Comparison of ENCODE assay signal across 19 mouse cellular contexts in genomic region chr10:40437117-40437516, GRCm38 (mm10).
DNase-seq lines count a peak whose midpoint lies in the region; ATAC-seq lines count a peak whose summit lies in the region.
"Had no signal": no experiment of that assay in that cellular context is flagged by ENCODE, and none has a peak within 500 bp of the region (broad histone marks: within the 10 kb centered on the region; RNA-seq: fewer than 3 reads in every experiment).

No protein-coding gene starts in this region.

- ATAC-seq in megakaryocyte, adult 5-6 weeks (ENCODE audit: poor library complexity, severe bottlenecking): no peak
- ATAC-seq in granulocyte monocyte progenitor cell, adult 5-6 weeks (replicated peaks; ENCODE audit: poor library complexity, severe bottlenecking): peak; percentile 75
- ATAC-seq: forebrain, embryonic 13.5 days; forebrain, postnatal 0 days; hindbrain, postnatal 0 days had no signal

- peak overlapping the region; percentile 29 for H3K4me3 ChIP-seq in megakaryocyte, embryonic 14.5 days (replicated peaks)
- H3K4me3 ChIP-seq: embryonic facial prominence, embryonic 10.5 days; forebrain, embryonic 13.5 days; heart, embryonic 10.5 days; hindbrain, embryonic 13.5 days had no signal

- H3K27me3 ChIP-seq in megakaryocyte, embryonic 14.5 days (replicated peaks): no peaks in the 10 kb centered on the region
- H3K27me3 ChIP-seq: forebrain, embryonic 13.5 days; hindbrain, embryonic 13.5 days had no signal

- no peaks in the 10 kb centered on the region for H3K9me3 ChIP-seq in megakaryocyte, embryonic 14.5 days
- H3K9me3 ChIP-seq: embryonic facial prominence, embryonic 10.5 days; forebrain, embryonic 13.5 days; heart, embryonic 10.5 days; hindbrain, embryonic 13.5 days had no signal

- H3K36me3 ChIP-seq in megakaryocyte, embryonic 14.5 days (replicated peaks; ENCODE audit: low read length): peaks cover 55% of the 10 kb centered on the region
- H3K36me3 ChIP-seq: heart, embryonic 10.5 days had no signal

- peaks cover 64% of the 10 kb centered on the region for H3K4me1 ChIP-seq in megakaryocyte, embryonic 14.5 days
- H3K4me1 ChIP-seq: embryonic facial prominence, embryonic 10.5 days; forebrain, embryonic 13.5 days; hindbrain, embryonic 13.5 days had no signal

- DNase-seq in heart, adult 11 months: peak; percentile 94
- no peak for DNase-seq in heart, postnatal 4 days
- no peak for DNase-seq in urinary bladder, postnatal 36 days (ENCODE audit: low spot score in 2 of 2)
- no peak for DNase-seq in MN1 (ENCODE audit: low spot score)
- DNase-seq: adrenal gland, postnatal 14 days; cerebellum, adult 18-20 months; cerebellum, adult 9-11 months; cerebellum, postnatal 36 days; forebrain, postnatal 0 days; gastrocnemius, postnatal 14 days; heart, postnatal 10 days had no signal
